Mouse (Mus musculus): ENCODE measurements around the gene Cpa4.

The Cpa4 gene

GRCm38 (mm10) chr6:30592417-30592974 is 24.3 kb downstream of the Cpa4 start:
- no peak for DNase-seq

GRCm38 (mm10) chr6:30594364-30594763 is 26.2 kb downstream of the Cpa4 start:
- no peak for DNase-seq

GRCm38 (mm10) chr6:30596230-30596898 is 28.2 kb downstream of the Cpa4 start:
- no peak for DNase-seq

- no peak for DNase-seq
Measured at GRCm38 (mm10) chr6:30600033-30600432, 31.9 kb downstream of the Cpa4 start.

- no peak for DNase-seq
Measured at GRCm38 (mm10) chr6:30600995-30601394, 32.8 kb downstream of the Cpa4 start.

- DNase-seq, result no peak
Measured at GRCm38 (mm10) chr6:30604342-30604867, 36.2 kb downstream of the Cpa4 start.

- DNase-seq, result no peak
Measured at GRCm38 (mm10) chr6:30605111-30605510, 36.9 kb downstream of the Cpa4 start.

- no peak for DNase-seq
Measured at GRCm38 (mm10) chr6:30605672-30606071, 37.5 kb downstream of the Cpa4 start.

GRCm38 (mm10) chr6:30610710-30611109 is 42.5 kb downstream of the Cpa4 start, which contains the start of gene Cpa5:
Gene Cpa5, plus strand, starts transcription at chr6:30611010.
- DNase-seq, result no peak

- DNase-seq, result peak; percentile 58
Measured at GRCm38 (mm10) chr6:30611212-30611611, 43.0 kb downstream of the Cpa4 start.

GRCm38 (mm10) chr6:30614251-30614650 is 46.1 kb downstream of the Cpa4 start:
- DNase-seq, result no peak

- DNase-seq, result no peak
Measured at GRCm38 (mm10) chr6:30615741-30616140, 47.6 kb downstream of the Cpa4 start.

GRCm38 (mm10) chr6:30616491-30616941 is 48.3 kb downstream of the Cpa4 start:
- peak; percentile 51 for DNase-seq

- peak; percentile 73 for DNase-seq
Measured at GRCm38 (mm10) chr6:30617020-30617958, 49.1 kb downstream of the Cpa4 start.

GRCm38 (mm10) chr6:30617959-30618590 is 49.9 kb downstream of the Cpa4 start:
- DNase-seq, result peak; percentile 86

- no peak for DNase-seq
Measured at GRCm38 (mm10) chr6:30618735-30619134, 50.6 kb downstream of the Cpa4 start.

- no peak for DNase-seq
Measured at GRCm38 (mm10) chr6:30619606-30620005, 51.4 kb downstream of the Cpa4 start.

- DNase-seq, result no peak
Measured at GRCm38 (mm10) chr6:30620591-30620990, 52.4 kb downstream of the Cpa4 start.

- DNase-seq, result no peak
Measured at GRCm38 (mm10) chr6:30620994-30621393, 52.8 kb downstream of the Cpa4 start.

- no peak for DNase-seq
Measured at GRCm38 (mm10) chr6:30621986-30622389, 53.8 kb downstream of the Cpa4 start.

- no peak for DNase-seq
Measured at GRCm38 (mm10) chr6:30624763-30625162, 56.6 kb downstream of the Cpa4 start.

- peak; percentile 83 for DNase-seq
Measured at GRCm38 (mm10) chr6:30628152-30628551, 60.0 kb downstream of the Cpa4 start.

GRCm38 (mm10) chr6:30629989-30630388 is 61.8 kb downstream of the Cpa4 start:
- DNase-seq, result no peak
